Mouse (Mus musculus) liver, adult 2 months (tissue): ENCODE data around the gene Gm20388.

Experiments
- CTCF ChIP-seq: fragments of 200-500 bp; IDR thresholded peaks from 2 replicates; pipeline ENCODE4 v1.5.1; 2011; ENCODE audit warnings: low read depth, low read length, control low read depth
- POLR2A ChIP-seq: fragments of 200-500 bp; IDR thresholded peaks from 2 replicates; pipeline ENCODE4 v1.6.1; 2011; ENCODE audit warnings: low read length, control low read depth; ENCODE audit not compliant: insufficient read depth; ENCODE audit errors: extremely low read depth

DNA sequence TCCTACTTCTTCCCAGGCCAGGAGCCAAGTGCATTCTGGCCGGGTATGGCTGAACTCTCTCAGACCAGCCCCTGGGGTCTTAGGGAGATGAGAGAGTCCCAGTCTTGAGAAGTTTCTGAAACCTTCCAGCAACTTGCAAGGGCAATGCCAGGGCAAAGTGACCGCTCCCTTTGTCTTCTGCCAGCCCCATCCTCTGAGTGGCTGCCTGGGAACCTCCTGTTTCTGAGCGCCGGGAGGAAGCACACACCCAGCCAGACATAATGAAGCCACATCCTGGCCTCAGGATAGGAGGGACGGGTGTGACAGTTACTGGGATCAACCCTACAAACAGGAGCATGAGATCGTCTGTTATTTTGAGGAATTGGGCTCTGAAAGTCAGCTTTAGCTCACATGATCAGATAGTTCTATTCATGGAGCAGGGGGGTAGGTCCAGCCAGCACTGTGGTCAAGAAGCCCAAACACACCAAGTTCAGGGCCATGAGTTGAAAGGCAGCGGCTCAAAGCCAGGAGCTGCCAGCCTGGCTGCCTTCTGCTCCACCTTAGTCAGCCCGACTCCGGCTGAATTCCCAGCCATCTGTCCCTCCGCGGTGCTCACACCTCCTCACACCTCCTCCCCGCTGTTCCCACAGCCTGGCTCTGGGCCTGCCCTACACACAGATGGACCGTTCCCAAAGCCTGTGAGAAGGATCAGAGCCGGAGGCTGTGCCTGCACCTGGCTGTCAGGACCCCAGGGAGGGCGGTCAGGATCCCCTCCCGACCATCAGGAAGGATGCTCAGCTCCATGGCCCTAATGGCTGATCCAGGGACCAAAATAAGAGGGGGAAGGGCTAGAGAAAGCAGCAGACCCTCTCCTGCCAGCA lies 2766.2 kb downstream of the Gm20388 start:
- TF ChIP-seq CTCF = no peak
- TF ChIP-seq POLR2A = no peak
